Mouse (Mus musculus): ENCODE data around the gene Abhd5.

DNA sequence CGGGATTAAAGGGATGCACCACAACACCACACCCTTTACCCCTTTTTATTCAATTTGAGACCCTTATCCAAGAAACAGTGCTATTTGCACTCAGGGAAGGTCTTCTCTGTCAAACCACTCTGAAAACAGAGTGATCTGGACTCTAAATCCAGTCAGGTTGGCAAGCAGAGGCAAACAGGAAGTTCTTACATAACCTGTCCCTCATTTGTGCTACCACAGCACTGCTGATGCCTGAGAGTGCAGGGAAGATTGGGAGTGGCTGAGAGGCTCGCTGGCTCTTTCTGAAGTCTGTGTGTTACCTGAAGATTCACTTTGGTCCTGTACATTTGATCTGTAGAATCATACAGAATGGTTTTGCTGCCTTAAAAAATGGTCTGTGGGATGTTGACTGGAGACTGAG lies 14.7 kb upstream of the Abhd5 start:
- TF ChIP-seq TCF12 (IDR thresholded peaks at IDR 0.05; ENCODE audit: low read depth, low read length) (no peak), TBP (IDR thresholded peaks at IDR 0.05; ENCODE audit: low read depth, low read length) (no peak), USF2 (IDR thresholded peaks at IDR 0.05; ENCODE audit: borderline replicate concordance in 1 of 2, insufficient read depth in 1 of 2, low read depth in 1 of 2, low read length in 2 of 2) (no peak), ELF1 (IDR thresholded peaks at IDR 0.05; ENCODE audit: low read depth, low read length) (no peak), ZNF384 (IDR thresholded peaks at IDR 0.05; ENCODE audit: low read depth, low read length) (no peak), MEF2A (IDR thresholded peaks at IDR 0.05; ENCODE audit: extremely low read depth, insufficient replicate concordance, low read depth, low read length, poor library complexity, severe bottlenecking) (no peak), TAL1 (IDR thresholded peaks at IDR 0.05; ENCODE audit: low read length) (no peak), POLR2A (IDR thresholded peaks at IDR 0.05; ENCODE audit: control insufficient read depth in 1 of 2, insufficient read depth in 1 of 2, low read depth in 1 of 2, low read length in 2 of 2, poor library complexity in 1 of 2) (no peak), CTCF (IDR thresholded peaks at IDR 0.05 in 2 of 3, conservative IDR thresholded peaks at IDR 0.05 in 1 of 3; ENCODE audit: control insufficient read depth in 1 of 3, insufficient read depth in 1 of 3, low read depth in 2 of 3, low read length in 3 of 3, poor library complexity in 1 of 3, severe bottlenecking in 1 of 3) (no peak), MYC (IDR thresholded peaks at IDR 0.05; ENCODE audit: low read depth, low read length) (no peak), ZC3H11A (IDR thresholded peaks at IDR 0.05; ENCODE audit: low read depth, low read length) (no peak), EP300 (IDR thresholded peaks at IDR 0.05; ENCODE audit: low read depth in 1 of 2, low read length in 2 of 2) (no peak)

All from MEL (cell line).